ENCODE assay signal across 12 mouse cellular contexts in the genomic region with DNA sequence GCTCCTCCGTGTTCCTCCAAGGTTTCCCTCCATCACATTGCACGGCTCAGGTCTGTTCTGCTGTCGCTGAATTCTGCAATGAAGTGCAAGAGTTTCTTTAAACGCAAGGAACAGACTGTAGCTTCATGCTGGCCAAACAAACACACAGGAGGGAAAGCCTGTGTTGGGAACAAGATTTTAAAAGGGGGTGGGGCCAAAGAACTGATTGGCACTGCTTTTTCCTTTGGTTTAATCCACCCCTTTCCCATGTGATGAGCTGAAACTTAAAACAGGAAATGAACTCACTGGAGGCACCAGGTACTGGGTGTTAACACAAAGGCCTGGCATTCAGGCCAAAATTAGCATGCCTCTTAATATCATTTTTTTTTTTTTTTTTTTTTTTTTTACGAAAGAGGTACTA.
DNase-seq lines count a peak whose midpoint lies in the region; ATAC-seq and TF ChIP-seq lines count a peak whose summit lies in the region.
"Had no signal": no experiment of that assay in that cellular context is flagged by ENCODE, and none has a peak within 500 bp of the region (broad histone marks: within the 10 kb centered on the region; RNA-seq: fewer than 3 reads in every experiment).

No protein-coding gene starts in this region.

- dilution Hi-C loops in CH12.LX (cut with MboI; ENCODE audit: extremely low pct_ligation_motif_present, extremely low pct_unique_long_range_greater_than_20kb, low sequenced_read_pairs): no loop called here

- no peak for TF ChIP-seq POLR2A in CH12.LX (IDR thresholded peaks at IDR 0.05; ENCODE audit: low read depth, low read length)

- no peak overlapping the region for H3K4me2 ChIP-seq in heart, postnatal 0 days (ENCODE audit: low read depth, low read length)
- H3K4me2 ChIP-seq in CH12.LX (ENCODE audit: insufficient read depth, low read depth, poor library complexity, severe bottlenecking): 0 out of 2 replicates have a peak overlapping the region, but pooled peaks have one; percentile 16
- H3K4me2 ChIP-seq in limb, embryonic 11.5 days (ENCODE audit: low read depth, severe bottlenecking): no peak overlapping the region
- H3K4me2 ChIP-seq: forebrain, embryonic 13.5 days had no signal

- 82% methylated on average over 5 of the region's 5 CpGs for WGBS in heart, postnatal 0 days
- WGBS in embryonic facial prominence, embryonic 10.5 days: 82% methylated on average over 5 of the region's 5 CpGs
- 78% methylated on average over 5 of the region's 5 CpGs for WGBS in limb, embryonic 11.5 days

- H3K79me2 ChIP-seq in CH12.LX (replicated peaks; ENCODE audit: control insufficient read depth, extremely low read depth, insufficient read depth, poor library complexity, severe bottlenecking): no peaks in the 10 kb centered on the region

- H3K4me1 ChIP-seq in heart, postnatal 0 days (ENCODE audit: control insufficient read depth, insufficient read depth): peaks cover 17% of the 10 kb centered on the region
- H3K4me1 ChIP-seq in CH12.LX (ENCODE audit: control insufficient read depth in 1 of 2, insufficient read depth in 2 of 2): peaks cover 11 to 44% of the 10 kb centered on the region in 2 experiments
- peaks cover 40% of the 10 kb centered on the region for H3K4me1 ChIP-seq in embryonic facial prominence, embryonic 10.5 days
- peaks cover 29% of the 10 kb centered on the region for H3K4me1 ChIP-seq in limb, embryonic 11.5 days (ENCODE audit: control insufficient read depth, insufficient read depth, low read length)

- TF ChIP-seq RAD21 in CH12.LX (IDR thresholded peaks at IDR 0.05; ENCODE audit: low read depth, low read length): no peak

- H3K27me3 ChIP-seq in heart, postnatal 0 days (ENCODE audit: control insufficient read depth, insufficient read depth, low read length): no peaks in the 10 kb centered on the region
- no peaks in the 10 kb centered on the region for H3K27me3 ChIP-seq in CH12.LX (replicated peaks)
- no peaks in the 10 kb centered on the region for H3K27me3 ChIP-seq in embryonic facial prominence, embryonic 10.5 days (replicated peaks; ENCODE audit: low read depth, poor library complexity, severe bottlenecking)
- no peaks in the 10 kb centered on the region for H3K27me3 ChIP-seq in limb, embryonic 11.5 days (ENCODE audit: control insufficient read depth, insufficient read depth, low read length)
- H3K27me3 ChIP-seq: forebrain, embryonic 13.5 days; Patski had no signal

- DNase-seq in heart, postnatal 0 days (ENCODE audit: low spot score): no peak
- no peak for DNase-seq in heart, postnatal 36 days
- no peak for DNase-seq in CH12.LX (ENCODE audit: extremely low read depth)
- DNase-seq in embryonic facial prominence, embryonic 10.5 days (ENCODE audit: low spot score): no peak
- no peak for DNase-seq in limb, embryonic 11.5 days (ENCODE audit: low spot score)
- DNase-seq in thymus, adult 18-20 months: no peak
- DNase-seq: cerebellum, adult 2 months; heart, postnatal 4 days had no signal

- H3K27ac ChIP-seq in heart, postnatal 0 days (ENCODE audit: low read depth): peak overlapping the region; percentile 5; the same call in 1 of the 2 replicates
- H3K27ac ChIP-seq in CH12.LX (ENCODE audit: insufficient read depth, low read depth): no peak overlapping the region
- H3K27ac ChIP-seq in embryonic facial prominence, embryonic 10.5 days (replicated peaks): peak overlapping the region; percentile 75
- peak overlapping the region; percentile 69; the same call in 1 of the 2 replicates for H3K27ac ChIP-seq in limb, embryonic 11.5 days (replicated peaks; ENCODE audit: low read depth, low read length)
- H3K27ac ChIP-seq: forebrain, embryonic 13.5 days had no signal

- H3K9ac ChIP-seq in heart, postnatal 0 days (replicated peaks; ENCODE audit: low read depth, low read length): no peak overlapping the region
- no peak overlapping the region for H3K9ac ChIP-seq in CH12.LX (ENCODE audit: insufficient read depth, low read depth)
- H3K9ac ChIP-seq in limb, embryonic 11.5 days (ENCODE audit: low read length): no peak overlapping the region
- H3K9ac ChIP-seq: forebrain, embryonic 13.5 days had no signal

- in situ Hi-C loops in CH12.LX (cut with MboI; ENCODE audit: low pct_ligation_motif_present, low pct_unique_long_range_greater_than_20kb, low sequenced_read_pairs): loop anchor here (10.0 kb wide), 1 partner anchor 414 kb away; no protein-coding TSS in a partner anchor

- no peak overlapping the region for H3K4me3 ChIP-seq in heart, postnatal 0 days (ENCODE audit: low read depth, low read length)
- H3K4me3 ChIP-seq in CH12.LX (replicated peaks in 1 of 3; ENCODE audit: low read depth in 2 of 3, low read length in 2 of 3, poor library complexity in 1 of 3): no peak overlapping the region
- no peak overlapping the region for H3K4me3 ChIP-seq in embryonic facial prominence, embryonic 10.5 days
- no peak overlapping the region for H3K4me3 ChIP-seq in limb, embryonic 11.5 days (ENCODE audit: low read depth, low read length)
- H3K4me3 ChIP-seq: forebrain, embryonic 13.5 days had no signal

- H3K36me3 ChIP-seq in heart, postnatal 0 days (replicated peaks; ENCODE audit: control insufficient read depth, insufficient read depth, low read length): peaks cover 27% of the 10 kb centered on the region
- H3K36me3 ChIP-seq in CH12.LX (replicated peaks in 1 of 2; ENCODE audit: control insufficient read depth in 1 of 2, insufficient read depth in 1 of 2, low read length in 1 of 2): peaks cover 0 to 44% of the 10 kb centered on the region in 2 experiments
- H3K36me3 ChIP-seq in embryonic facial prominence, embryonic 10.5 days (replicated peaks): peaks cover 63% of the 10 kb centered on the region
- peaks cover 10% of the 10 kb centered on the region for H3K36me3 ChIP-seq in limb, embryonic 11.5 days (ENCODE audit: control insufficient read depth, insufficient read depth, low read length)

- ATAC-seq in heart, postnatal 0 days (ENCODE audit: insufficient read depth, low read depth): no peak
- no peak for ATAC-seq in limb, embryonic 11.5 days (ENCODE audit: insufficient number of reproducible peaks, low FRiP score, low TSS enrichment, low read depth)
- ATAC-seq in cerebellum, adult (ENCODE audit: insufficient number of reproducible peaks, low FRiP score, low TSS enrichment): no peak
- ATAC-seq: forebrain, embryonic 13.5 days; inflammation-experienced regulatory T-cells, adult 6 months; Patski had no signal

- H3K9me3 ChIP-seq in heart, postnatal 0 days (replicated peaks; ENCODE audit: control insufficient read depth, low read length): no peaks in the 10 kb centered on the region
- H3K9me3 ChIP-seq in CH12.LX (replicated peaks; ENCODE audit: low read length): no peaks in the 10 kb centered on the region
- H3K9me3 ChIP-seq in embryonic facial prominence, embryonic 10.5 days: no peaks in the 10 kb centered on the region
- H3K9me3 ChIP-seq in limb, embryonic 11.5 days (ENCODE audit: control insufficient read depth, low read length): no peaks in the 10 kb centered on the region
- H3K9me3 ChIP-seq: forebrain, embryonic 13.5 days had no signal

- no peak for TF ChIP-seq EP300 in heart, postnatal 0 days (IDR thresholded peaks at IDR 0.05; ENCODE audit: low read depth)
- TF ChIP-seq EP300 in CH12.LX (IDR thresholded peaks at IDR 0.05; ENCODE audit: low read length): no peak

- intact Hi-C loops in heart, postnatal 36 days (cut with DNase I): no loop called here

- no peak for TF ChIP-seq CTCF in heart, postnatal 0 days (IDR thresholded peaks at IDR 0.05; ENCODE audit: low read depth)
- TF ChIP-seq CTCF in CH12.LX (conservative IDR thresholded peaks at IDR 0.05 in 1 of 2, IDR thresholded peaks at IDR 0.05 in 1 of 2; ENCODE audit: low read depth in 2 of 2, low read length in 2 of 2): no peak

TF ChIP-seq in CH12.LX, 34 proteins besides CTCF, POLR2A, EP300 and RAD21:
- no peak for TF ChIP-seq USF2 (conservative IDR thresholded peaks at IDR 0.05; ENCODE audit: low read depth, low read length)
- TF ChIP-seq JUN (IDR thresholded peaks at IDR 0.05; ENCODE audit: insufficient read depth, low read depth, low read length): no peak
- no peak for TF ChIP-seq UBTF (IDR thresholded peaks at IDR 0.05; ENCODE audit: low read depth, low read length)
- TF ChIP-seq MAZ (IDR thresholded peaks at IDR 0.05; ENCODE audit: low read depth, low read length): no peak
- no peak for TF ChIP-seq PAX5 (IDR thresholded peaks at IDR 0.05; ENCODE audit: low read length)
- no peak for TF ChIP-seq CHD1 (IDR thresholded peaks at IDR 0.05; ENCODE audit: low read depth, low read length)
- TF ChIP-seq NELFE (IDR thresholded peaks at IDR 0.05; ENCODE audit: low read depth, low read length): no peak
- no peak for TF ChIP-seq MXI1 (IDR thresholded peaks at IDR 0.05; ENCODE audit: low read depth, low read length)
- TF ChIP-seq E2F4 (IDR thresholded peaks at IDR 0.05; ENCODE audit: insufficient replicate concordance, low read depth, low read length): no peak
- no peak for TF ChIP-seq BHLHE40 (IDR thresholded peaks at IDR 0.05; ENCODE audit: low read depth, low read length)
- no peak; the same call in 1 of the 2 replicates for TF ChIP-seq ZNF384 (IDR thresholded peaks at IDR 0.05; ENCODE audit: low read depth, low read length)
- no peak for TF ChIP-seq JUND (conservative IDR thresholded peaks at IDR 0.05; ENCODE audit: low read depth, low read length)
- no peak for TF ChIP-seq IRF4 (IDR thresholded peaks at IDR 0.05; ENCODE audit: low read depth, low read length)
- TF ChIP-seq CHD2 (IDR thresholded peaks at IDR 0.05; ENCODE audit: low read length): no peak
- no peak for TF ChIP-seq POLR2AphosphoS2 (IDR thresholded peaks at IDR 0.05; ENCODE audit: low read depth, low read length)
- TF ChIP-seq MAFK (IDR thresholded peaks at IDR 0.05; ENCODE audit: insufficient replicate concordance, low read length): no peak
- no peak for TF ChIP-seq HCFC1 (IDR thresholded peaks at IDR 0.05; ENCODE audit: low read depth, low read length)
TF ChIP-seq in CH12.LX: peak in this region for 0.
